Mouse (Mus musculus) lung, postnatal 0 days (tissue): ENCODE results near the gene Pctp.

Source experiments
- CTCF ChIP-seq: IDR thresholded peaks from 2 replicates; pipeline ENCODE4 v1.5.1; 2016; ENCODE audit warnings: antibody characterized with exemption, mild to moderate bottlenecking
- EP300 ChIP-seq: IDR thresholded peaks from 2 replicates; pipeline ENCODE4 v1.6.1; 2016; ENCODE audit warnings: antibody characterized with exemption, mild to moderate bottlenecking, control low read depth

- TF ChIP-seq CTCF (no peak), EP300 (no peak)
Measured at GRCm38 (mm10) chr11:90026802-90027174, 24.1 kb upstream of the Pctp start.
